Mouse (Mus musculus) adrenal gland, postnatal 25 days (tissue): Measurements from ENCODE around the gene Aqp7. TPM values are rescaled to one million over a fixed set of nuclear protein-coding genes. Genes with fewer than 3 reads are reported as not detected.
"Not testable (repeated sequence)": the region's sequence is repeated elsewhere in the genome, so short reads cannot be mapped to it uniquely, and the experiment has no call there.

Experiments
- DNase-seq: peaks from one replicate; pipeline ENCODE4 v3.0.0; 2021; ENCODE audit warnings: mixed read lengths
- long read RNA-seq: library from polyadenylated mRNA; stranded (forward); transcript quantifications from one replicate; pipeline ENCODE4 v2.0.0, GENCODE M21; 2021
- total RNA-seq: library from RNA; stranded (reverse); gene quantifications from 2 replicates; pipeline ENCODE4 v1.2.3, GENCODE M21; 2021

Gene Aqp7
- total RNA-seq: 18.6 and 20.6 TPM in 2 replicates
- long read RNA-seq, transcript Aqp7-201 (8 exons, 2,527 nt): major isoform, 27 of 45 reads
- long read RNA-seq, partial matches to known transcripts: 5 of 45 reads
- long read RNA-seq, other reads (novel, unspliced or antisense): 12 of 45 reads

DNA sequence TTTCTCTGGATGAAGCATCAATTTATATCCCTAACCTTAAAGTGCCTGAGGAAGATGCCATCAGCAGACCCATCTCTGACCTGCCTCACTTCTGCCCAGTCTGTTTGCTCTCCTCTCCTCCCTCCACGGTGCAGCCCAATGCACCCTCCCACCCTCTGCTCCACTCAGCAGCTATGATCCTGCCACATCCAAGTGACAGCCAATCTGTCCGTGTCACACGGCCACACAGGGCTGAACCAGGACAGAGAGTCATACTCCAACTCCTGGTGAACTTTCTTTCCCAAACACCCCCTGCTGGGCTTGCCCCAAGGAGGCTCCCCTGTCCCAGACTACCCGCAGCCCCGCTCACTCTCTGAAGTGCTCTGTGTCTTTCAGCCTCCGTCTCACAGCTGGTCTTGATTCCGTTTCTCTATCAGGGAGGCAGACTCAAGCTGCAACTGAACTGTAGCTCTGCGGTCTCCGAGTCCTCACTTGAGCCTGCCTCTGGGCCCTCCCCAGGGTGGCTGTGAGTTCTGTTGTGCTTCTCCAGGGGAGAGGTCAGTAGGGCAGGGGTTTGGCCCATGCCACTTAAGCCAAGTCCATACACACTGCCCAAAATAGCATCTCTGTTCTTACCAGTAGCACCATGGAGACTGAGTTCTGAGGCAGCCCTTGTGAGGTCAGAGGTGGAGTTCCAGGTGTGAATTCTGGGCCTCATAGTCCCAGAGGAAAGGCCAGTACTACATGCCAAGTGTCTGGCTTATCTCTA lies at the start of gene Aqp7:
Gene Aqp7 (minus strand): TSS at position 616 of the 748 bp plus-strand sequence.
- no peak for DNase-seq

DNA sequence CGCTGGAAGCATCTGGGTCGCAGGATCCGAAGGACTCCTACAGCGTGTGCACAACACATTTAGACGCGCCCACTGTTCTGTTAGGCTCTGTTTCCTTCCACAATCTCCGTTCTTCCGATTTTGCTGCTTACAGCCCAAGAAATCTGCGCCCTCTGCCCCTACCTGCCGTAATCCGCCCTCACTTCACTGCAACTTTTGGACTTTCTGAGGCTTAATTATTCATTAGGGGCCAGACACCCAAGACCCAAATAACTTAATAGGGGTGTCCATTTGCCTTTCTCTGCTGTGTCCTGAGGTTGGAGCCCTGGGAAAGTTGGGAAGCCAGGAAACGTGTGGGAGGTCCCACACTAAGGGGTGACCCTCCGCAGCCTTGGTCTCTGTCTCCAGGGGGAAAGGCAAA lies 49.4 kb upstream of the Aqp7 start:
- DNase-seq: no peak

DNA sequence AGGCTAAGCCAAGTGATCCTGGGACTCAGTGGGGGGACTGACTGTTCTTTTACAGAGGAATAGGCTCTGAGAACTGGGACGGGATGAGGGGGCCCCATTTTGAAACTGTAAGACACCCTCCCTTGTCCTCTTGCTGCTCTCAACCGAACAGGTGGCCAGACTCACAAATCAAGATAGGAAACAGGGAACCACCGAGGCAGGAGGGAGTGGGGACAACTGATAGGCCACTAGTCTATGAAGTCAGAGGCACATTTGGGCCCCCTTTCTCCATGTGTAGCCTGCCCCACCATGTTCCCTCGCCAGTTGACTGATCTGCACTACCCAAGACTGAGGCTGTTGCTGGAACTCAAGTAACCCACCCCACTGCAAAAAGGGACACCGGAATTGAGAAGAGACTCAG lies 48.9 kb upstream of the Aqp7 start:
- DNase-seq: no peak

DNA sequence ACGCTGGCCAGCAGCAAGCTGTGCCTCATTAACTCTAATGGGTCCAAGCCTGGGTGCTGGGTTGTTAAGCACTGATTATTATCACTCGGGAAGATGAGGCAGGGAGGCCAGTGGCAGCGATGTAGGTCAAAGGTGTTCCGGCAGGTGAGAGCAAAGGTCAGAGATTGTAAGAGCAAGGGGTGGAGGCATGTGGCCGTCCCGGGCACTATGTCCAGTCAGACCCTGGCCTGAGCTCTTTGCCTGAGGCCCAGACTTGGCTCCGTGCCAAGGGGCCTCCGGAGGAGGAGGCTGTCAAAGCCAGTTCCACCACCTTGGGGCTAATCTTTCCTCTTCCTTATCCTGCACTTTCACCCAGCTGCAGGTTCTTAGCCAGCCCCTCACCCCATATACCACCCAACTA lies 48.2 kb upstream of the Aqp7 start:
- DNase-seq: no peak

DNA sequence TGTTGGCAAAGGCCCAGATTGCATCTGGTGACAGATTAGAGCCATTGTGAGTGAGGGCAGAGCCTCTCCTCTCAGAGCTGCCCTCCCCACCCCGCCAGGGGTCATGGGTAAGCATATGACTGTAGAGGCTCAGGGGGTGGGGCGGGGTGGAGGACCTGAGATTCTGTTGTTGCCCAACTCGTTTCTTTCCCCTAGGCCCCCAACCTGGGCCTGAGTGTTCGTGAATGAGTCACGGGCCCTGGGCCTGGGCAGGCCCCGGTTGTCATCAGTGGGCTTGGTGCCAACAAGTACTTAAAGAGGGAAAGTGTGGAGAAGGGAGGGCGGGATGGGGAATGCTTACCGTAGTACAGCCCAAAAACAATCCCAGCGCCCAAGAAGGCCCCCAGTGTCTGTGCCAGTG lies 46.4 kb upstream of the Aqp7 start:
- DNase-seq: peak; percentile 64

DNA sequence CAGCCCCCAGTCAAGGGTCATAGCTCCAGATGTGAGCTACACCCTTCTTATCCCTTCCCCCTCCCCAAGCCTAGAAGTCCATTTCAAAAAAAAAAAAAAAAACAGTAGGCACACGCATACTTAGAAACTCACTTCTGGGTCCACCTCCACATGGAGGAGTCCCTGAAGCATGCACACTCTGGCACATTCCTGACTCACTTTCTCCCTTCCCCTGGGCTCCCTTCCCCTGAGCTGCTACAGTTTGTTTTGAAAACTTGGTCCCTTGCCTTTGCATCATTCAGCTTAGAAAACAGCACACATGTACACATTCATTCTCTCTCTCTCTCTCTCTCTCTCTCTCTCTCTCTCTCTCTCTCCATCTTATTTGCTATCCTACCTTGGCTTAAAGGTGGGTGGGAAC lies 45.0 kb upstream of the Aqp7 start:
- no peak for DNase-seq

DNA sequence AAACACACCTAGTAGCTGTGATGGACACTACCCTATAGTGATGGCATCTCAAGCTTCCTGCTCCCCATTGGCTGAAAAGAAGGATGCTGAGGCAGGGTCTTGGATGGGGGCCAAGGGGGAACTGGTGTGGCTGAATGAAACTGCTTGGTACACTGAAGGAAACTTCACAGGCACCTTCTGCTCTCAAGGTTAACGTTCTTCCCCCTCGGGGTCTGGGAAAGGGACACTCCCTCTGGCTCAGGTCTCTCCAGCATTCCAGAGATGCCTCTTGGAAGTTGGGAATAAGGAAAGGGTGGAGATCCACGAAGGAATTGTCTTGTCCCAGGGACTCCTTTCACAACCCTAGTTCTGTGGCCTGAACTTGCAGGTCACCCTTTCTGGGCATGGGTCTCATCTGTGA lies 43.5 kb upstream of the Aqp7 start:
- DNase-seq: no peak

DNA sequence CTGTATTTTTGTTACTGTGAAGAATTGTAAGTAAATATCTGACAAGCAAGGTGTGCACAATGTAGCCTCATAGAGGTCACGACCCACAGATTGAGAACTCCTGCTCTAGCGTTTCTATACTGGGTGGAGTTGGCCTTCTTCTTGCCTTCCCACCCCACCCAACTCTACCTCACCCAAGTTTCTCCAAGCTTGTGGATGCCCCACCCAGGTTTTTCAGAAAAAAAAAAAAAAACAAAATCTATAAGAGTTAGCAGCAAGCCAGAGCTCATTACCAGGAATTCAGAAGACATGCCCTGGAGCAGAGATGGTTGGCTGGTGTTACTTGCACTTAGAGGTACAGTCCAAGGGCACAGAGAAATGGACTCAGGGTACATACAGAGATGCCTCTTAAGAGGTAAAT lies 41.8 kb upstream of the Aqp7 start:
- no peak for DNase-seq

DNA sequence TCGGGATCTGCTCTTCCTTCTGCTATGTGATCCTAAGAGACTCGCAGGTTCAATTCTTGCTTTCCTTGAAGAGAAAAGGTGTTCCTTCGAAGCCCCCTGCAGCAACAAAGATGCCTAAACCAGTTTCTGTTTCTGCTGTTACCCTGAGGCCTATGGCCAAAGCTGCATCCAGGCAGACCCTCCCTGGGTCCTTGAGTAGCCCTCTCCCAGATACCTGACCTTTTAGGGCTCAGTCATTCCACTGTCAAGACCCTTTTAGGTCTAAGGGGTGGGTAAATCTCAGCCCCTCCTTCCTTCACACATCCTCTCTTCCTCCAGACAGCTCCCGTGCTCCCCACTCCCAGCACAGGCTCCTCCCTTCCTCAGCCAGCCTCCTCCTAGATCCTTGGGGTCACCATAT lies 41.2 kb upstream of the Aqp7 start:
- no peak for DNase-seq

DNA sequence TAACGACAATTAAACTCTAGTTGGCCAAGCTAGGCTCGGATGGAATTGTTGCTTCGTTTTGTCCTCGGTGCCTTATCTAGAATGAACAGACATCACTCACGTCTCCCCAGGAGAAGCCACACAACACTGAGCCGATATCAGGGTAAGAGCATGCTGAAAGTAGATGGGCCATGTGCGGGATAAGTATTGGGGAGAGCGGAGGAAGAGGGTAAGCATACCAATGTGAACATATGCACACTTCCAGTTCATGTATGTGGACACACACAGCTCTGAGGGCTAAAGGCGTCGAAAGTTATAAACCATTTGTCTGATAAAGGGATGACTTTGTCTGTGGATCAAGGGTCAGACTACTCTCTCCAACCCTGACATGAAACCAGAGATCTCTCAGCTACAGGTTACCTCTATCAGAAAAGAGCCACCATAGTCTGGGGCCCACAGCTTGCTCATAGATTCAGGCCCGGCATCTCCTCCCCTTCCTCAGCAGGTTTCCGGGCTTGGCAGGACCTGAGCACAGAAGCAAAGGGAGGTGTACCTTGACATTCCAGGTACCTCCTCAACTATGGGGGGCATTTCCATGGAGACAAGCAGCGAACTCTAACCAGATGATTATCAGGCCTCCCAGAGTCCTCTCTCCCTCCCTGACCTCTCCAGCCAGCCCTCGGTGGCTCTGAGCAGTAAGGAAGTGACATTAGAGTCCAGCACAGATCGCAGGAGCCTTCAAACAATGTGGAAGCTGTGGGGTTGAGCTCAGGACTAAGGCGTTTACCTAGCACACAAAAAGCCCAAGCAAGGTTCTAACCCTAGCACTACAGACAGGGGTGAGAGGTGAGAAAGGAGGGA lies 39.7 kb upstream of the Aqp7 start:
- no peak for DNase-seq

DNA sequence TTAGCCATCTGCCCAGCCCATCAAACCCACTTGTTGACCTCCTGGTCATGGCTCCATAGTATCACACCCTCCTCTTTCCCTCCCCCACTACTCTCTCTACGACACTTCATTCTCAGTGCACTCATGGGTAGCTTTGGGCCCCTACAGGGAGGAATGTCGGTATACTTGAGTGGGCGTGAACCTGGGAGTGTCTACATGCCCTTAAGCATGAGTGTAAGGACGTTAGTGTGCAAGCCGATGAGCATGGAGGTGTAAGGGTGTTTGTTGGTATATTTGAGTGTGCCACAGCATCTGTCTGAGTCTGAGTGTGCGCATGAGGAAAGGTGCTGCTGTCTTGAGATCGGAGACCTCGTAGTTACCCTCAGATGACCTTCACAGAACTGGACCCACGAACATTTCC lies 39.0 kb upstream of the Aqp7 start:
- DNase-seq: no peak

DNA sequence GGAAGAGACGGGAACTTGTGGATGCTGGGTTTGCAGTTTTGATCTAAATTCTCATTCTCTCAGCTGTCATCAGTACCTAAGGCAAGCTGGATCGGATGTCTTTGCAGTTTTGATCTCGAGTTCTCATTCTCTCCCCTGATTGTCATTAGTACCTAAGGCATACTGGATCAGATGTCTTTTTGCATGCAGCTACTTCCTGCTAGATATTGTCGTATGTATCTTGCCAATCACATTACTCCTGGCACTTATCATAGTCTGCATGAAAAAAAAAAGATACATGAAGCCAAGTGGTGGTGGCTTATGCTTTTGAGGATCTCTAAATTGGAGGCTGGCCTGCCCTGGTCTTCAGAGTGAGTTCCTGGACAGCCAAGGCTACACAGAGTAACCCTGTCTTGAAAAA lies 36.9 kb upstream of the Aqp7 start:
- DNase-seq: no peak

DNA sequence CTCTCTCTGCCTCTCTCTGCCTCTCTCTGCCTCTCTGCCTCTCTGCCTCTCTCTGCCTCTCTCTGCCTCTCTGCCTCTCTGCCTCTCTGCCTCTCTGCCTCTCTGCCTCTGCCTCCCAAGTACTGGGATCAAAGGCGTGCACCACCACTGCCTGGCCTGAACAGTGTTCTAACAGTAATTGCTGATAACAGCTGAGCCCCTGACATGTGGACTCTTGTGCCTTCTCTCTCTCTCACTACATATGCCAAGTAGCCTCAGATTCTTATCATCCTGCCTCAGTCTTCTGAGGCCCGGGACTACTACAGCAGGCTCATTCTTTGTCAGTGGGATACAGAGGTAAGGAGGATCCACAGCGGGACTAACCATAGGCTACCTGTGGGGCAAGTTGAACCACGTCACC lies 34.9 kb upstream of the Aqp7 start:
- not testable (repeated sequence) for DNase-seq

DNA sequence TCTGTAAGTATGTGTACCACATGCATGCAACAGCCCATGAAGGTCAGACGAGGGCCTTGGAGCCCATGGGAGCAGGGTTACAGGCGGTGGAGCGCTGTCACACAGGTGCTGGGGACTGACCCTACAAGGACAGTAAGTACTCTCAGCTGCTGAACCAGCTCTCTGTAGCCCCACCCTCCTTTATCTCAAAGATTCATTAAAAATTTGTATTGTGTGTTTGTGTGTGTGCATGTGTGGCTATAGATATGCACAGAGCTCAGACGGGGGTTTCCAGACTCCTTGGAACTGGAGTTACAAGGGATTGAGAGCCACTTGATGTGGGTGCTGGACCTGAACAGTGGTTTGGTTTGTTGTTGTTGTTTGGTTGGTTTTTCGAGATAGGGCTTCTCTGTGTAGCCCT lies 33.8 kb upstream of the Aqp7 start:
- DNase-seq: no peak

DNA sequence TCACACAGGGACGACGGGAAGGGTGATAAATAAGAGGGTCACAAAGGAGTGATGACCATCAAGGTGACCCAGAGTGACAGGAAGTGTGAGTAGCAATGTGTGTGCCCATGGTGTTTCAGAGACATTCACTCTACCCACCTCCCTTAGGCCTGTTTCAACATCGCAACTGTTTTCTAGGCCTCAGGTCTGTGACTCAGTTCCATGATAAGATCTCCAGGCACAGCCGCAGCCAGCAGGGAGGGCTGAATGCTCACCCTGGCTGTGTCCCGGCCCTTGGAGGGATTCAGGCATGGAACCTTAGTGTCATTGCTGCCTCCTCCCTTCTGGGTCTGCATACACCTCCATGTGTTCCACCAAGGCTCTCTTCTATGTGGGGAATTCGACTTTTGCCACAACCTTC lies 30.8 kb upstream of the Aqp7 start:
- no peak for DNase-seq

DNA sequence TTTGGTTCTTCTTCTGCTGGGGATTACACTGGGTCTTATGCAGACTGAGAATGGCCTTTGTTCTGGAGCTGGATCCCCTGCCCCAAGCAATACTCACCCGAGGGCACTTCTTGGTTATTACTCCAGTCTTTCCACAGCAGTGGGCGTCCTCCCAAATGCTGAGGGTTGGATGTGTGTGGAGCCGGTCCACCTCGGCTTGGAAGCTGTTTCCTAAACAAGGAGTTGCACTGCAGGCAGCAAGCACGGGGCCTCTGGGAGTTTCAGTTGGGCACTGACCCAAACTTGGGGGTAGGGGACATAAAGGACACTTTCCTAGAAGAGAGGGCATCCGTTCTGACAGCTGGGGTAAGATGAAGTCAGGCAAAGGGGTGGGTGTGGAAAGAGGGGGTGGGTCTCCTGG lies 26.5 kb upstream of the Aqp7 start:
- no peak for DNase-seq

DNA sequence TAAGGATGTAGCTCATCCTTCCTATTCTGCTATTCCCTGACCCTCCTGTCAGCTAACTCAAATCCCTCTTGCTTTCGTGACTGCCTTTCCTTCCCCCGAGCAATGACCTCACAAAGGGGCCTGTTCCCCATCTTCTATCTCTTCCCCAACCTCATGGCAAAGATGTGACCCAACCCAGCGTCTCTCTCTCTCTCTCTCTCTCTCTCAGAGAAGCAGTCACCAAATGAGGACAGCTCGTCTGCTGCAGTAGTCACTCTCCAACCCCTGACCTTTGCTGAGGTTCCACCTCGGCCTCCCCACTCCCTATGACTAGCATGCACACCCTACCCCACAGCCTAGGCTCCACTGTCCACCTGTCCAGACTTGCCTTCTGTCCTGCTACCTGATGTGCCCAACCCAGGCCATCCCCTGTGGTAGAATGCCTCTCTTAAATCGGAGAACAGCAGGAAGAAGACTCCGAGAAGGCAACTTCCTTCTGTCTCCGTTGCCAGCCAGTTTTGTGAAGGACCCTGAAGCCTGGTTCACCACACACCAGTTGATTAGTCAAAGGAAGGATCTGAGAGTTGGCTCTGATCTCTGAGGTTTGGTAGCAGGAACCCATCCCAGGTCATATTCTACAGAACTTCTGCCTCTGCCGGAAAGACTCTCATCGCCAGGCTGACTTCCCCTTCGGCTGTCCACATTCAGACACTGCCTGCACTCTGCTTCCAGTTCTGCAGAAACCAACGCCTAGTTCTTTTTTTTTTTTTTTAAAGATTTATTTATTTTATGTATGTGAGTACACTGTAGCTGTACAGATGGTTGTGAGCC lies 25.3 kb upstream of the Aqp7 start:
- DNase-seq: no peak

DNA sequence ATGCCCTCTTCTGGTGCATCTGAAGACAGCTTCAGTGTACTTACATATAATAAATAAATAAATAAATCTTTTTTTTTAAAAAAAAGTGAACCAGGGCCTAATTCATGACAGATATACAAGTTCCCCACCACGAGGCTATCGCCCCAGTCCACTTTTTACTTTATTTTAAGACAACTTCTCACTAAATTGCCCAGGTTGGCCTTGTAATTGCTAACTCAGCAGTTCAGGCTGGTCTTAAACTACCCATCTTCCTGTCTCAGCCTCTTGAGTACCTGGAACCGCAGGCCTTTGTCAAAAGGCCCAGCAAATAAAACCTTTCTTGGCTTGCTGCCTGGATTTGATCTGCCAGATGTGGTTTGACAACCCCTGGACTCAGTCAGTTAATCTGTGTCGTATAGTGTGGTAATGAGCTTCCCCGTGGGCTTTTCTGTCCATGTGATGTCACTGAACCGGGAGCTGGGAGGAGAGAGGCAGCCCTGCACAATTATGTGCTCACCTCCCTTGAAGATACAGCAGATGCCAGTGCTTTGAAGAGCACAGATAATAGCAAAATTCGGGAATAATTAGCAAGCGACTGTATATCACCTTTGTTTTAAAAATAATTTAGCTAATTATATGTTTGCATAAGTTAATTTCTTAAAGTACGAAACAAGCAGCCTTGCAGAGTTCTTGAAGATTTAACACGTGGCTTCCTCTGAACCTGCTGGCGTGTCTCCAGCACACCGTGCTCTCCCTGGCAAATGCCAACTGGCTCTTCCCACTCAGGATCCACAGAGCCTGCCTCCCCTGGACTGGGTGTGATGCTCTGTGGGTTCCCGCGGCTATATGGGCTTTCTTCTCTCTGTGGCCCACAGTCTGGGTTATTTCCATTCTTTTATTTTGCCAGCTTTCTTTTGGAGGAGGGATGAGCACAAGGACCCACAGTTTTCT lies 23.8 kb upstream of the Aqp7 start:
- no peak for DNase-seq

DNA sequence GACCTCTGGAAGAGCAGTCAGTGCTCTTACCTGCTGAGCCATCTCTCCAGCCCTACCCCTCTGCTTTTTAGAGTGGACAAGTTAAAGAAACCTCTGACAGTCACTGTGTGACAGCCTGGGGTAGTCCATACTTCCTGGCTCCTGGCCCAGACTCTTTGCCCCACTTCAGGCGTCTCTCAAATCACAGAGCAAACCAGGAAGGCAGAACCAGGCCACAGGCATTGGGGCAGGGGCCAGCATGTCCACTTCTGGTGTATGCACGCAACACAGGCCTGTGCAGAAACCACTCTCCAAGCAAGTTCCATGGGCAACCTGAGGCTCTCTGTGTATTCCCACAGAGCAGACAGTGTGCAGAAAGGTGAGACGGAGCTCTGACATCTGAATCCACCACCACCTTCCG lies 17.3 kb upstream of the Aqp7 start:
- no peak for DNase-seq

DNA sequence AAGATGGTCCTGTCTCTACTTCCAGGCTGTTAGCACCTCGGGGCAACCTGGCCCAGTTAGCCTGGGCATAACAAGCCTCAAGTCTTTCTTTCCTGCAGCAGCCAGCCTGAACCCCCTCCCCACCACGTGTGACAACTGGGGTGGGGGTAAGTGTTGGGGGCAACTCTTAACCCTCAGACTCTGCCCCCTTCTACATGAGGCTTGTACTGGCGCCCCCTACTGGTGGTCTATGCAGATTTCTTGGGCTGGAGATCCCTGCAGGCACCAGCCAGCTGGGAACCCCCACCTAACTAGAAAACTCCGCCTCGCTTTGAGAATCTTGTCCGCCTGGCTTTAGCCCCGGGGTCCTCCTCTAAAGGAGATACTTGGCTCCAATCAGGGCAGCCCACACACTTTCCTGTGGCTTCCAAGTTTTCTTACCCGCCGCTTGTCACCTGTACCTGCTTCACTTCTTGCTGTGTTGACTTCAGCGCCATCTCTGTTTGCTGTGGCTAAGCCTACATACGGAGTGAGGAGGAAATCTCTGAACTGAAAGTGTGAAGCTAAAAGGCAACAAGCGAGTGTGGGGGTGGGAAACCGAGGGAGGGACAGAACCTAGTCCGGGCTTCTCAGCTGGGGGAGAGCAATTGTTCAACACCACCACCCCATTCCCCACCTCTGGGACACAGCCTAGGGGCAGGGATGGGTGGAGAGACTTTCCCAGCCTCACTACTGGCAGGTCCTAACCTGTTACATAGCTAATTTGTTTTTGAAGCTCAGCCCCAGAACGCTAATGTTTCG lies 16.1 kb upstream of the Aqp7 start:
- DNase-seq: peak; percentile 32

DNA sequence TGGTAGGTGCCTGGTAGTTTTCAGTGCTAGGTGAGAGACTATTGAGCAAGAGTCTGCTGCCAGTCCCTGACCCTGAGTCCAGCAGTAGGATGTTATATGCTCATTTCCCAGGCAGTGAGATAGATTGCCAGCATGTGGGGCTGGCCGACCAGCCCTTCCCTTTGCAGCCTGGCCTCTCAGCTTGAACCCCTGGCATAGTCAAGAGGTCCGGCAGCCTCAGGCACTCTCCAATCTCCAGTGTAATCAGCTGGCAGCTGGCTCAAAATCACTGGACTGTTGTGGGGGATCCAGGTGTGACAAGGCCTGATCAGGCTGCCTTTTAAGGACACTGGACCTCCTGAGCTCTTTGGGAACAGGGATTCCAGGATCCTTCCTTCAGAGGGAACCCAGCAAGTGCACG lies 15.4 kb upstream of the Aqp7 start:
- DNase-seq: no peak
